Mouse (Mus musculus): ENCODE data around the gene Tfe3.
"Not testable (repeated sequence)": the region's sequence is repeated elsewhere in the genome, so short reads cannot be mapped to it uniquely, and the experiment has no call there.

Tfe3 gene

DNA sequence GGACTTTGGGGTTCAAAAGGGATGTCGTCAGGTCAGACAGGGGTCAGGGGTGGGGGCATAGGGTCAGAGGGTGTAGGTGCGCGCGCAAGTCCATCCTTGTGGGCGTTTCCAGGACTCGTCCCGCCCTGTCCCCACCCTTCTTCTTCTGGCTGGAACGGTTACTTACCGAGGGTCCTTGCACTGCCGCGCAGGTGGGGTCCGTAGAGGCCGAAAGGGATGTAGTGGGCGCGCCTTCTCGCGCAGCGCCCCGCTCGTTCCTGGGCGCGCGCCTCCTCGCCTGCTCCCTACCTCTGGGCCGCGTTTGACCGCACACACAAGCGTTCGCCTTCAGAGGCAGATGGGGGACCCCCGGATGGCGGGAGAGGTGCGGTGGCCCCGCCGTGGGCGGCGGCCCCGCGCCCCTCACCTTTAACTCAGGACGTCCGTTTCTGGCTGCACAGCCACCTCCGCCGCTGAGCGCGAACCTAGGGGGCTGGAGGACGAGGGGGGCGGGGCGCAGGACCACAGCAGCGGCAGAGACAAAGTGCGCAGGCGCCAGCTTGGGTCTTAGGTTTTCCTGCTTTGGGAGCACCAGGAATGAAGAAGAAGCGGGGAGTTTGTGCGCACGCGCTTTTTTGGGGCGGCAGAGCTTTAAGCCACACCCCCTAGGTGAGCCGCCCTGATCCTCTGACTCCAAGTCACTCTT is 11.8 kb upstream of the Tfe3 start, which contains the start of gene Ccdc120:
Gene Ccdc120 (minus strand): TSS at position 474 of the 685 bp plus-strand sequence.
- peak; percentile 86 to 87 for DNase-seq (ENCODE audit: low spot score in 2 of 2)

DNA sequence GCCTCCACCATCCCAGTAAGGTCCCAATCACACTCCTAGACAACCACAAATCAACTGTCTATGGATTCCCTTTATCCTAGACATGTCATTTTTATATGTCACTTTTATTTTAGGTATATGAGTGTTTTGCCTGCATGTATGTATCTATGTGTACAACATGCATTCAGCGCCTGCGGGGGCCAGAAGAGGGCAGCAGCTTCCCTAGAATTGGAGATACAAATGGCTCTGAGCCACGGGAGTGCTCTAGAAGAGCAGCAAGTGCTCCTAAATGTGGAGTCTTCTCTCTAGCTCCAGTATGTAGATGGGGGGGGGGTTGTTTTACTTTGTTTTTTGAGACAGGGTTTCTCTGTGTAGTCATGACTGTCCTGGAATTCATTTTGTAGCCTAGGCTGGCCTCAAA is 8.7 kb upstream of the Tfe3 start:
- not testable (repeated sequence) for DNase-seq (ENCODE audit: low spot score in 2 of 2)

DNA sequence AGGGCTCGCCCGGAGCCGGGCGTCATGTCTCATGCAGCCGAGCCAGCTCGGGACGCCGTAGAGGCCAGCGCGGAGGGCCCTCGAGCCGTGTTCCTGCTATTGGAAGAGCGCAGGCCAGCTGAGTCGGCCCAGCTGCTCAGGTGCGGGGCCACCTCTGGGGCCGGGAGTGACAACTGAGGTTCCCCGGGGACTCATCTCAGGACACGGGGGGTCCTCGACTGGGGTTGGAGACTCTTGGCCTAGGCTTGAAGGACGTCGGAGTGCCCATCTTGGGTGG is 499 bp downstream of the Tfe3 start:
- peak in 1 of 2 experiments; percentile 29 for DNase-seq (ENCODE audit: low spot score in 2 of 2)

- peak; percentile 38 to 47 for DNase-seq (ENCODE audit: low spot score in 2 of 2)
Observed at GRCm38 (mm10) chrX:7763631-7764393, 1.5 kb downstream of the Tfe3 start.

- DNase-seq (ENCODE audit: low spot score in 2 of 2) = no peak
Observed at GRCm38 (mm10) chrX:7764657-7765280, 2.4 kb downstream of the Tfe3 start.

DNA sequence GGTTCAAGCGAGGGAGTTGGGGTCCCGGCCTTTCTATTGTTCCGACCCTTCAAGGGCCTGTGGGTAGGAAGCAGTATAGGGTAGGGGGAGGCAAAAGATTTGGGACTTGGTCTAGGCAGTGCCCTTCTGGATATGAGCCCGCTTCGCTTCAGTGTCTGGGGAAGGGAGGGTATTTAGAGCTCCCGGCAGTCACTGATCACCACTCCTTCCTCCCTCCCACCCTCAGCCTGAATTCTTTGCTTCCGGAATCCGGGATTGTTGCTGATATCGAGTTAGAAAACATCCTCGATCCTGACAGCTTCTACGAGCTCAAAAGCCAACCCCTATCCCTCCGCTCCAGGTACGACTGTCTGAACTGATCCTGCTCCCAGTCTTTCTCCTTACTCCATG is 2.9 kb downstream of the Tfe3 start:
- no peak for DNase-seq (ENCODE audit: low spot score in 2 of 2)

DNA sequence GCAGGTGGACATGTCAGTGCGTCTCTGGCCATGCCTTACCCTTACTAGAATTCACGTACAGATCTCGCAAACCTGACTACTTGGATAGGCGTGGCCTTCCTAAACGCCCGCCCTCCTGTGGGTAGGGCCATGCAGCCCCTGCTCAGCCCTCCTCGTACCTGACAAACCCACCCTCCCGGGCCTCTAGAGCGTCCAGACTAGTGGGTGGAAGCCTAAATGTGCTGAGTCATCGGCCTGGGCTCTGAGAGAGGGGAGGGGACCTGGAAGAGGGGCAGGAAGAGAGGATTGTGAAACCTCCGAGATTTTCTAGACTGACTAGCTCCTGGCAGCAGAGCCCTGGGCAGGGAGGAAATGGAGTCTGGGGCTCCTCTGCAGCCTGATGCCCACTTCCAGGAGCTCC is 3.4 kb downstream of the Tfe3 start:
- peak; percentile 40 to 47 for DNase-seq (ENCODE audit: low spot score in 2 of 2)

DNA sequence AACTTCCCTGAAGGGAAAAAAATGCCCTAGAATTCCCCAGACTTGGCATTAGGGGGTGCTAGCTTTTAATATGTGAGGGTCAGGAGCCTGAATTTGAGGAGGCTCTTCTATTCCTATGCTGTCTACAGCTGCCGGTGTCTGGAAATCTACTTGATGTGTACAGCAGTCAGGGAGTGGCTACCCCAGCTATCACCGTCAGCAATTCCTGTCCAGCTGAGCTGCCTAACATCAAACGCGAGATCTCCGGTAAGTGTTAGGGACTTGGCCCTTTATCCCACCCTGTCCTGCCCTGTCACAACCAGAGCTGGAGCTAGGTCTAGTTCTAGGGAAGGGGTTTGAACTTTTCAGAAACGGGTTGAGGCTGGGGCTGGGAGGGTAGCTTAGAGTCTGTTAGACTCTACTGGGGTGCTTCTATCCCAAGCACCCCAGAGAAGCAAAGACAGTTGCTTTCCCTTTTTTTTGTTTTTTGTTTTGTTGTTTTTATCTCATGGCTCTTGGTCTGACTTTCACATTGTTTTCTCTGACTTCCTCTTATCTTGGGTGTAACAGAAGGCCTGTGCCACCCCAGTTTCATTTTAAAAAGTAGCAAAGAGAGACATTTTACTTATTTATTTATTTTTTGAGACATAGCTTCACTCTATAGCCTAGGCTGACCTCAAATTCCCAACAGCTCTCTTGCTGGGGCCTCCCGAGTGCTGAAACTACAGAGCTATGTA is 7.1 kb downstream of the Tfe3 start:
- no peak for DNase-seq (ENCODE audit: low spot score in 2 of 2)

- no peak for DNase-seq (ENCODE audit: low spot score in 2 of 2)
Observed at GRCm38 (mm10) chrX:7772766-7773165, 10.4 kb downstream of the Tfe3 start.

- DNase-seq (ENCODE audit: low spot score in 2 of 2) = no peak
Observed at GRCm38 (mm10) chrX:7775501-7776205, 13.3 kb downstream of the Tfe3 start.

- peak; percentile 39 to 57 for DNase-seq (ENCODE audit: low spot score in 2 of 2)
Observed at GRCm38 (mm10) chrX:7776329-7777082, 14.1 kb downstream of the Tfe3 start.

GRCm38 (mm10) chrX:7778450-7779244 is 16.3 kb downstream of the Tfe3 start:
- no peak for DNase-seq (ENCODE audit: low spot score in 2 of 2)

GRCm38 (mm10) chrX:7779294-7779693 is 16.9 kb downstream of the Tfe3 start:
- DNase-seq (ENCODE audit: low spot score in 2 of 2) = no peak

- no peak for DNase-seq (ENCODE audit: low spot score in 2 of 2)
Observed at GRCm38 (mm10) chrX:7782603-7783092, 20.3 kb downstream of the Tfe3 start.

DNA sequence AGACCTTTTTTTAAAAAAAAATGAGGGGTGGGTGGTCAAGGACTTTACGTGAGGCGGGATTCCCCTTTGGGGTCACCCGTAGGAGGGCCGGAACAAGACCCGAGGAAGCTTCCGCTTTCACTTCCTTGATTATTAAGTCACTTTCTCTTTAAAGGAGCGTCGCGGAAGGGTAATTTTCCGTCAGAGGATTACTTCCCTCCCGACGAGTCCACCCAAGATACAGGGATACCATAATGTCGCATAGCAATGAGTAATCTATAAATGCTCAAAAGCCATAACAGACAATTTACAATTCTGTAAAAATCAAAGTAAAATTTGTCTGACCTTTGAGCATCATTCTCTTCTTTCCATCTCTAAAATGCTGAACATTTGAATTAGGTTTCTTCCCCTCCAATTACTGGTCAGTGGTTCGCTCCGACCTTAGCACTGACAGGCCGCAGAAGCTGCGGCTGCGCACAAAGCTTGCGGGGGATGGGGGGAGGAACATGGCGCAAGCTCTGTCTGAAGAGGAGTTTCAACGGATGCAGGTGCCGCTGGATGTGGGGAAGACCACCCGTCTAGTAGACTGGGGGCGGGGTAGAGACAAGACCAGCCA is 27.3 kb downstream of the Tfe3 start, which contains the start of gene Gripap1:
Gene Gripap1 (plus strand): TSS at position 224 of the 595 bp plus-strand sequence.
- peak; percentile 76 to 83 for DNase-seq (ENCODE audit: low spot score in 2 of 2)

DNA sequence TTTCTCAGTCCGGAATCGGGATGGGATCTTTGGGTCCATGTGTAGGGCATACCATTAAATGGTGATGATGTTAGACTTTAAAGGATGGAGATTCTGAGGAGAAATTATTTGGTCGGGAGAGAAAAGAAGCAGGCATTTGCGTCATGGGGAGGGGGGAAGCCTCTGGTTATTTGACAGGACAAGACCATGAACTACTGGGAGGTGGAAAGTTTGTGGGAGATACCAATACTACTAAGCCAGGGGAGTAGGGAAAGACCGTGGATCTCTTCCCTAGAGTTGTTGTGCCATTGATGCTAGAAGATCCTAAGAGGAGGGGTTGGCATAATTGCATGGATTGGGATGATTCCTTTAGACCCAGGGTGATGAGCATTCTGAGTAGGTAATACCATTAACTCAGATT is 27.9 kb downstream of the Tfe3 start:
- DNase-seq (ENCODE audit: low spot score in 2 of 2) = no peak

GRCm38 (mm10) chrX:7793361-7793760 is 31.0 kb downstream of the Tfe3 start:
- no peak for DNase-seq (ENCODE audit: low spot score in 2 of 2)

GRCm38 (mm10) chrX:7795016-7795415 is 32.7 kb downstream of the Tfe3 start:
- DNase-seq (ENCODE audit: low spot score in 2 of 2) = no peak

DNA sequence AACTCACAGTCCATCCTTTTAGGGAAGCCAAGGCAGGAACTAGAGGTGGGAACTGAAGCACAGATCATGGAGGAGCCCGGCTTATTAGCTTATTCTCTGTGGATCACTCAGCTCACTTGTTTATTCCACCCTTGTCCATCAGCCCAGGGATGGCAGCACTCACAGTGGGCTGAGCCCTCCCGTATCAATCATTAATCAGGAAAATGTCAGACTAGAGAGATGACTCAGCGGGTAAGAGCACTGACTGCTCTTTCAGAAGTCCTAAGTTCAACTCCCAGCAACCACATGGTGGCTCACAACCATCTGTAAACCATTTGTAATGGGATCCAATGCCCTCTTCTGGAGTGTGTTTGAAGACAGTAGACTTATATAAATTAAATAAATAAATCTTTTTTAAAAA is 35.0 kb downstream of the Tfe3 start:
- no peak for DNase-seq (ENCODE audit: low spot score in 2 of 2)
